ENCODE assay signal across 9 mouse cellular contexts in genomic region chr14:32530896-32531295, GRCm38 (mm10). TPM values are rescaled to one million over a fixed set of nuclear protein-coding genes. Genes with fewer than 3 reads are reported as not detected.
A peak's percentile ranks its signal among the peaks of the same experiment; 100 is the strongest.
DNase-seq lines count a peak whose midpoint lies in the region; ATAC-seq and TF ChIP-seq lines count a peak whose summit lies in the region.
"Had no signal": no experiment of that assay in that cellular context is flagged by ENCODE, and none has a peak within 500 bp of the region (broad histone marks: within the 10 kb centered on the region; RNA-seq: fewer than 3 reads in every experiment).

No protein-coding gene starts in this region.

- H3K4me3 ChIP-seq in midbrain, embryonic 15.5 days = no peak overlapping the region
- no peak overlapping the region for H3K4me3 ChIP-seq in midbrain, embryonic 10.5 days
- no peak overlapping the region for H3K4me3 ChIP-seq in heart, postnatal 0 days (ENCODE audit: low read depth, low read length)
- H3K4me3 ChIP-seq: heart, embryonic 13.5 days had no signal

- no peak for TF ChIP-seq EP300 in heart, postnatal 0 days (IDR thresholded peaks at IDR 0.05; ENCODE audit: low read depth)

- WGBS in midbrain, embryonic 15.5 days = 7% methylated on average over 2 of the region's 2 CpGs
- WGBS in midbrain, embryonic 10.5 days = 20% methylated on average over 2 of the region's 2 CpGs
- WGBS in heart, postnatal 0 days = 11% methylated on average over 2 of the region's 2 CpGs

- H3K4me1 ChIP-seq in midbrain, embryonic 15.5 days = peaks cover 12% of the 10 kb centered on the region
- H3K4me1 ChIP-seq in midbrain, embryonic 10.5 days = peaks cover 16% of the 10 kb centered on the region
- H3K4me1 ChIP-seq in heart, postnatal 0 days (ENCODE audit: control insufficient read depth, insufficient read depth) = no peaks in the 10 kb centered on the region

- no peaks in the 10 kb centered on the region for H3K9me3 ChIP-seq in midbrain, embryonic 15.5 days
- no peaks in the 10 kb centered on the region for H3K9me3 ChIP-seq in midbrain, embryonic 10.5 days (replicated peaks)
- H3K9me3 ChIP-seq in heart, postnatal 0 days (replicated peaks; ENCODE audit: control insufficient read depth, low read length) = no peaks in the 10 kb centered on the region
- H3K9me3 ChIP-seq: heart, embryonic 13.5 days had no signal

- peaks cover 12% of the 10 kb centered on the region; the same call in 1 of the 2 replicates for H3K36me3 ChIP-seq in midbrain, embryonic 15.5 days (replicated peaks)
- peaks cover 61% of the 10 kb centered on the region for H3K36me3 ChIP-seq in midbrain, embryonic 10.5 days
- peaks cover 30% of the 10 kb centered on the region for H3K36me3 ChIP-seq in heart, postnatal 0 days (replicated peaks; ENCODE audit: control insufficient read depth, insufficient read depth, low read length)

- peak; percentile 85 for TF ChIP-seq CTCF in heart, postnatal 0 days (IDR thresholded peaks at IDR 0.05; ENCODE audit: low read depth)

- H3K27me3 ChIP-seq in midbrain, embryonic 15.5 days (replicated peaks) = no peaks in the 10 kb centered on the region
- H3K27me3 ChIP-seq in midbrain, embryonic 10.5 days (ENCODE audit: low read depth, poor library complexity, severe bottlenecking) = no peaks in the 10 kb centered on the region
- H3K27me3 ChIP-seq in heart, postnatal 0 days (ENCODE audit: control insufficient read depth, insufficient read depth, low read length) = no peaks in the 10 kb centered on the region
- H3K27me3 ChIP-seq: heart, embryonic 13.5 days had no signal

- H3K9ac ChIP-seq in midbrain, embryonic 15.5 days = no peak overlapping the region
- no peak overlapping the region for H3K9ac ChIP-seq in heart, postnatal 0 days (replicated peaks; ENCODE audit: low read depth, low read length)
- H3K9ac ChIP-seq: heart, embryonic 13.5 days had no signal

- DNase-seq in frontal cortex, postnatal 25 days (ENCODE audit: low spot score in 2 of 2) = no peak
- DNase-seq in midbrain, embryonic 10.5 days (ENCODE audit: low spot score) = no peak
- peak; percentile 20 for DNase-seq in adrenal gland, postnatal 25 days
- DNase-seq in heart, postnatal 0 days (ENCODE audit: low spot score) = no peak

- peak; percentile 35; the same call in 1 of the 2 replicates for ATAC-seq in frontal cortex, adult (ENCODE audit: low TSS enrichment)
- peak; percentile 37; the same call in 1 of the 2 replicates for ATAC-seq in midbrain, embryonic 15.5 days (replicated peaks)
- ATAC-seq in heart, postnatal 0 days (ENCODE audit: insufficient read depth, low read depth) = no peak; the same call in 1 of the 2 replicates
- peak; percentile 85 for ATAC-seq in megakaryocyte progenitor cell, adult 5-6 weeks (replicated peaks; ENCODE audit: poor library complexity)
- no peak for ATAC-seq in monocyte, adult 5-6 weeks (replicated peaks; ENCODE audit: insufficient number of reproducible peaks, low FRiP score, low TSS enrichment, poor library complexity, severe bottlenecking)

- no peak overlapping the region for H3K27ac ChIP-seq in midbrain, embryonic 15.5 days
- no peak overlapping the region for H3K27ac ChIP-seq in midbrain, embryonic 10.5 days (replicated peaks)
- no peak overlapping the region for H3K27ac ChIP-seq in heart, postnatal 0 days (ENCODE audit: low read depth)
- H3K27ac ChIP-seq: heart, embryonic 13.5 days had no signal

- H3K4me2 ChIP-seq in midbrain, embryonic 15.5 days = no peak overlapping the region
- H3K4me2 ChIP-seq in heart, postnatal 0 days (ENCODE audit: low read depth, low read length) = no peak overlapping the region
- H3K4me2 ChIP-seq: heart, embryonic 13.5 days had no signal

RNA-seq across cellular contexts. Expression of gene Ercc6, which starts 17.6 kb away (rescaled TPM):
- 29.8 and 33.3 TPM in 2 replicates for polyA plus RNA-seq in midbrain, embryonic 15.5 days (2015; fragmentation: Nextera tagmentation; extraction: Ambion mirVana)
- 26.0 and 27.8 TPM in 2 replicates for polyA plus RNA-seq in midbrain, embryonic 10.5 days (2016; fragmentation: Nextera tagmentation; extraction: Ambion mirVana)
- total RNA-seq in adrenal gland, postnatal 25 days (2021) = 14.5 and 14.6 TPM in 2 replicates
- 2.7 and 5.5 TPM in 2 replicates for total RNA-seq in heart, postnatal 0 days (2014; rRNA removed; ENCODE audit: low replicate concordance)
- polyA plus RNA-seq in heart, postnatal 0 days (2015; fragmentation: Nextera tagmentation; extraction: Ambion mirVana) = 5.2 and 6.2 TPM in 2 replicates
- total RNA-seq in megakaryocyte progenitor cell, adult 5-6 weeks (2015) = 18.2 and 21.2 TPM in 2 replicates
- total RNA-seq in megakaryocyte progenitor cell, adult 5-6 weeks (2017) = 19.9 and 27.7 TPM in 2 replicates
- 18.7 to 28.1 TPM (median 23.0 TPM) in 3 replicates for total RNA-seq in monocyte, adult 5-6 weeks (2017)

Comparison
In these comparisons a context has a peak if more than half of its experiments do, and no peak if none do; other contexts are left out.
1. ATAC-seq: peak in frontal cortex, adult (single experiment), midbrain, embryonic 15.5 days (single experiment) and megakaryocyte progenitor cell, adult 5-6 weeks (single experiment); none in heart, postnatal 0 days (single experiment) and monocyte, adult 5-6 weeks (single experiment).